Mouse (Mus musculus) adrenal gland (tissue): ENCODE results near the gene Gnb2.

Source experiments
- intact Hi-C: fragments of 180-260 bp; cut with DNase I; formaldehyde crosslinking; loops from one replicate; pipeline ENCODE4 v1.15.1; 2025
- long read RNA-seq, 2 experiments: library from polyadenylated mRNA; unstranded; transcript quantifications; one replicate each; pipeline ENCODE4 v2.0.0; 2020; ENCODE audit warnings: borderline replicate concordance in 1 of 2; ENCODE audit not compliant: insufficient replicate concordance in 1 of 2

Gene Gnb2
- long read RNA-seq, experiment 1, transcript Gnb2-201 (10 exons, 1,860 nt): major isoform, 19 of 33 reads
- long read RNA-seq, experiment 1, partial matches to known transcripts: 5 of 33 reads
- long read RNA-seq, experiment 1, other reads (novel, unspliced or antisense): 3 of 33 reads
- long read RNA-seq, experiment 2, transcript Gnb2-201 (10 exons, 1,860 nt): major isoform, 9 of 18 reads
- long read RNA-seq, experiment 2, partial matches to known transcripts: 8 of 18 reads
- long read RNA-seq, experiment 2, other reads (novel, unspliced or antisense): 1 of 18 reads

- intact Hi-C loops: no loop called here
These were observed at the start of gene Gnb2, which contains the start of gene Epo for GRCm38 (mm10) chr5:137533117-137533827. Gene Gnb2, minus strand, starts transcription at chr5:137533510. Gene Epo, minus strand, starts transcription at chr5:137533242.

- intact Hi-C loops: no loop called here
These were observed 49.4 kb upstream of the Gnb2 start for GRCm38 (mm10) chr5:137582702-137583101.

- intact Hi-C loops: no loop called here
These were observed 46.9 kb upstream of the Gnb2 start for GRCm38 (mm10) chr5:137580246-137580645.

GRCm38 (mm10) chr5:137574470-137574901, 41.2 kb upstream of the Gnb2 start:
- intact Hi-C loops: no loop called here

DNA sequence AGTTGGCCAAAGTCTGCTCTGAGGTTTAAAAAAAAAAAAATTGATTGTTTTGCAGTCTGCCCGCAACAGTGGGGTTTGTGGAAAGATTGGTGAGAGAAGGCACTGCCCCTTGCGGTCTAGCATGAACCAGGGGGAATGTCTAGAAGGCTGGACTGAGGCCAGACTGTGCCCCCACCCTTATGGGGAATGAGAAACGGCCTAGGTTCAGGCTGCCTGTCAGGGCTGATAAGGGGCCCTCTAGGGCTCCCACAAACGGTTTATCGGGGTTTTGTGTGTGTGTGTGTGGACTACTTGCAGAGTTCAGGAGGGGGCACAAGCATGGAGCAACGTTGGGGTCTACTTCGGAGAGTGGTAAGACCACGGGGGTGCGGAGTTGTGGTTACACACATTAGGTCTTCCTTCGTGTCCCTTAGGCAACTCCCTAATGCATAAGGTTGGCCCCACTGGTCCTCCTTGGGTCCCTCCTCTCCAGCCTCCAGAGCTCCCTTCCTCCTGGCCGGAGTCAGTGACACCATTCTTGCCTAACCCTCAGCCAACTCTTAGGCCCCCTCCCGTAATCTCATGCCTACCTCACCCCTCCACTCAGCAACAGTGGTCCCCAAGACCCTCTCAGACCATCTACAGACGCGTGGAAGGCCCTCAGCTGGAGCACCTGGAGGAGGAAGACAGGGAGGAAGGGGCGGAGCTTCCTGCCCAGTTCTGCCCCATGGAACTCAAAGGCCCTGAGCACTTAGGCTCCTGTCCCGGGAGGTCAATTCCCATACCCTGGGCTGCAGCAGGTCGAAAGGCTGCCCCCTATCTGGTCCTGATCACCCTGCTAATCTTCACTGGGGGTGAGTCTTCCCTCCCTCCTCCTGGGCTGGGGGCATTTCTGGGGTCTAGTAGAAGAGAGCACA, 37.6 kb upstream of the Gnb2 start:
- intact Hi-C loops: no loop called here

GRCm38 (mm10) chr5:137570181-137570580, 36.9 kb upstream of the Gnb2 start:
- intact Hi-C loops: no loop called here

GRCm38 (mm10) chr5:137569665-137570064, 36.4 kb upstream of the Gnb2 start, which contains the start of gene Tfr2:
Gene Tfr2, plus strand, starts transcription at chr5:137569840.
- intact Hi-C loops: no loop called here

GRCm38 (mm10) chr5:137569031-137569430, 35.7 kb upstream of the Gnb2 start:
- intact Hi-C loops: no loop called here

DNA sequence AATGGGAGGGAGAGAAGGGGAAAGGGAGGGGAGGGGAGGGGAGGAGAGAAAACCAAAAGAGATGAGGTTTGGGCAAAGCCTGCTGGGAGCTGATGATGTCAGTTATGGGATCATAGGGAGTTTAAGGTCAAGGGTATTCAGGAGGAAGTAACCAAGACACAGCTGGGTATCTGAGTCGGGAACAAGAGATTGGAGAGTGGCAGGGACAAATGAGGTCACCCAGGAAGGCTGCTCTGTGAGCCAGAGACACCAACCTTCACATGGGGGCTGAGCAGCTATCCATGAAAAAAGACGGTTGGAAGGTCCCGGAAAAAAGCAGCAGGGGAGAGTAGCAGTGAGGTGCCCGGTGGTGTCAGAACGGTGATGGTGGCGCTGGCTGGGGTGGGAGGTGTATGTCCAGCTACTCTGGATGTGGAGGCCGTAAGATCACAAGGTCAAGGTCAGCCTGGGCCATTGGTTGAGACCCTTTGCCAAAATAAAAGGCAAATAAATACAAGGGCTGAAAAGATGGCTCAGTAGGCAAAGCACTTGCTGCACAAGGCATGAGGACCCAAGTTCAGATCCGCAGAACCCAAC, 35.0 kb upstream of the Gnb2 start:
- intact Hi-C loops: no loop called here

DNA sequence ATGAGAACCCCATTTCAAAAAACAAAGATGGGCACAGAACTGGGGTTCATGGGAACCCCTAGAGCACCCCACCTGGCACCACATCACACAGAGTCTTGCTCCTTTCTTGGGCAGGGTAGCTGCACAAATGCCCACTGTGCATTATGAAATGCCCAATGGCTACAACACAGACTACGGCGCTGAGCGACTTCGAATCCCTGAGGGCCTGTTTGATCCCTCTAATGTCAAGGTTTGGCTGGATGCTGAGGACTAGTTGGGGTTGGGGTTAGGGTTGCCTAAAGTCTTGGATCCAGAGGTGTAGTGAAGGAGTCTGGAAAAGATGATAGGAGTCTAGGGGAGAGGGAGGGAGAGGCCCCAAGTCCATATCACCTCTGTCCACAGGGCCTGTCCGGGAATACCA, 33.1 kb upstream of the Gnb2 start:
- intact Hi-C loops: no loop called here

DNA sequence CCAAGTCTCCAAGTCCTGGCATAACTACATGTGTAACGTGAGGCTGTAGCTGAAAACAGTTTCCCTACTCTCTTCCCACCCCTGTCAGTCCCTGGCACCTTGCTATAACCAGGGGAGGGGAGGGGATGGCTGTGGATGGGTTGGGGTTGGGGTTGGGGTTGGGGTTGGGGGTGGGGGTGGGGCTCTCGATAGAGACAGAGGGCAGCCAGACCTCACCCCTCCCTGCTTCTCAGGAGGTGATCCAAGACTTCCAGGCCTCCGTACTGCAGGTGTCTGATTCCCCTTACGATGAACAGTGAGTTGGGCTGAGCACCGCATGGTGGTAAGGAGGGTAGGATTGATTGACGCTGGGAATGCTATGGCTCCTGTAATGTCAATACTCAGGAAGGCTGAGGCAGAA, 32.4 kb upstream of the Gnb2 start:
- intact Hi-C loops: no loop called here

- intact Hi-C loops: no loop called here
These were observed 29.7 kb upstream of the Gnb2 start for GRCm38 (mm10) chr5:137562965-137563364.

DNA sequence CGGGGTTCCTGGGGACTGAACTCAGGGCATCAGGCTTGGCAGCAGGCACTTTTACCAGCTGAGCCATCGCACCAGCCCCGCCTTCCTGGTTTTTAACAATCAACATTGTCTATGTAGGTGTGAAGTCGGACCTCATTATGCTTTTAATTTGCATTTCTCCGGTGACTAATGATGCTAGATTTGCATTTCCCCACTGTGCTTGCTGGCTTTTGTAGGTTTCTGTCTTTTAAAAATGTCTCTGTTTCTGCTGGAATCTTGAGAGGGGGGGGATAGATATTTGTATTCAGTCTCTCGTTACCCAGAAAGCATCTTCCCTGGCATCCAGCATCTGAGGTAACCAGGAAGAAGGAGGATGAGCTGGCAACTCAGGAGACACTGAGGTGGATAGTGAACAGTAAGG, 28.2 kb upstream of the Gnb2 start:
- intact Hi-C loops: no loop called here

- intact Hi-C loops: loop anchor here (5.0 kb wide), 1 partner anchor 33 kb away; no protein-coding TSS in a partner anchor
These were observed 20.6 kb upstream of the Gnb2 start for GRCm38 (mm10) chr5:137553898-137554297.

GRCm38 (mm10) chr5:137553411-137553837, 20.1 kb upstream of the Gnb2 start, which contains the start of gene Actl6b:
Gene Actl6b, plus strand, starts transcription at chr5:137553517.
- intact Hi-C loops: loop anchor here (5.0 kb wide), 1 partner anchor 34 kb away; no protein-coding TSS in a partner anchor

GRCm38 (mm10) chr5:137553000-137553399, 19.7 kb upstream of the Gnb2 start:
- intact Hi-C loops: loop anchor here (5.0 kb wide), 1 partner anchor 34 kb away; no protein-coding TSS in a partner anchor

DNA sequence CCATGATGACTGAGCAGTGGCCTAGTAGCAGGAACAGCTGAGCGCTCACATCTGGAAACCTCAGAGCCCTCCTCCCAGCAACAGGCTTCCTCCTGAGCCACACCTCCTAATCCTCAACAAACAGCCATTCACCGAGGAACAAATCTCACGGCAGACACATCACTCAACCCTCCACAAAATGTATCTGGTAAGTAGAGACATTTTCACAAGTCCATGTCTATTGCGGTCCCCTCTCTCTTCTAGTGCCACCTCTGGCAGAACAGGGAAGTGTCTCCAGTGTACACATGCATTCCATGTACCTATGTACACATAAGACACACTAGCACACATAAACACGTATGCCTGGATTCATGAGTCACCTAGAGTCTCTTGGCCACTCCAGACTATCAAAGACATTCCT, 17.8 kb upstream of the Gnb2 start:
- intact Hi-C loops: loop anchor here (5.0 kb wide), 1 partner anchor 36 kb away; no protein-coding TSS in a partner anchor

DNA sequence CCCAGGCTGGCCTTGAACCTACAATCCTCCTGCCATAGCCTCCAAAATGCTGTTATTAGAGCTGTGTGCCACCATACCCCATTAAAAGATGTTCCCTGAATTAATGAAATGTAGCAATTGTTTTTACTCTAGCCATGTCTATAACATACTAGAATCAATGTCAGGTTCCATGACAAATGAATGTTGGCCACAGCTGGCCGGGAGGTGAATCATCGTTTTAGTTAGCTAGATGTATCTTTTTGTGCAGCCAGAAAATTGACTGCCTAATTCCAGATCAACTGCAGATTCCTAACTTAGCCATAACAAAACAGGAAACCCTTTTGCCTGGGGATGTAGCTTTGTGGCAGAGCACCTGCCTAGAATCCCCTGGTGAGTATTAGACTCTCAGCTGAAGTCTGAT, 16.5 kb upstream of the Gnb2 start:
- intact Hi-C loops: loop anchor here (5.0 kb wide), 1 partner anchor 37 kb away; no protein-coding TSS in a partner anchor

- intact Hi-C loops: no loop called here
These were observed 12.3 kb upstream of the Gnb2 start for GRCm38 (mm10) chr5:137545596-137545995.

DNA sequence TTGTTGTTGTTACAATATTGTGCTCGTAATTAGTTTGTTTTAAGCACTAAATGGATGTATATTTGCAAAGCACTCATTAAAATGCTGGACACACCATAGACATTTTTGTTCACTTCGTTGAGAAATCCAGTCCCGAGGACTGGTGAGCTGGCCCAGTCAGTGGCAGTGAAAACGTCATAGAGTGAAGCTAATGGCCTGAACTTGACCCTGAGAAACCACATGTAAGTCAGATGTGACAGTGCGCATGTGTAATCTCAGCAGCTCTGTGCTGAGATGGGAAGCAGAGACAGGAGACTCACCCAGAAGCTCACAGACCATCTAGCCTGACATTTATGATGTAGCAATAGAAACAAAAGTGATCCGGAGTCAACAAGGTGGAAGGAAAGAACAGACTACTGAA, 11.6 kb upstream of the Gnb2 start:
- intact Hi-C loops: no loop called here
